Mouse (Mus musculus) thymus, postnatal 14 days (tissue): Measurements from ENCODE around the gene Tnp2.

ENCODE experiments used
- DNase-seq: peaks from one replicate; pipeline ENCODE4 v3.0.0; 2021

The Tnp2 gene

DNA sequence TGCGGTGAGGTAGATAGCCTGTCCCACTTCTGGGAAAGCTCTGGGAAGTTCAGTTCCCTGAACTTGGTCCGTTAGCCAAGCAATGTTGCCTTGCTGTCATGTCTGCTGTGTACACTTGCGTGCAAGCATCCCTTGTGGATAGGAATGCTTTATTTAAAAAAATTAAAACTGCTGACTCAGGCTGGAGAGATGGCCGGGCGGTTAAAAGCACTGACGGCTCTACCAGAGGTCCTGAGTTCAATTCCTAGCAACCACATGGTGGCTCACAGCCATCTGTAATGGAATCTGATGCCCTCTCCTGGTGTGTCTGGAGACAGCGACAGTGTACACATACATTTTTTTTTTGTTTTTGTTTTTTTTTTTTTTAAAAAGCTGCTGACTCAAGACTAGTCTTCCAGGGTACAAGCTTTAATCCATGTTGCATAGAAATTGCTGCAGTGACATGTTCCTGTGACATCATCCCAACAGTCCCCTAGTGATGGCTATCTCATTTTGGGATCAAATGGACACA is 857 bp downstream of the Tnp2 start:
- no peak for DNase-seq

- peak; percentile 36 for DNase-seq
Measured at GRCm38 (mm10) chr16:10786782-10787547, 1.5 kb downstream of the Tnp2 start.

DNA sequence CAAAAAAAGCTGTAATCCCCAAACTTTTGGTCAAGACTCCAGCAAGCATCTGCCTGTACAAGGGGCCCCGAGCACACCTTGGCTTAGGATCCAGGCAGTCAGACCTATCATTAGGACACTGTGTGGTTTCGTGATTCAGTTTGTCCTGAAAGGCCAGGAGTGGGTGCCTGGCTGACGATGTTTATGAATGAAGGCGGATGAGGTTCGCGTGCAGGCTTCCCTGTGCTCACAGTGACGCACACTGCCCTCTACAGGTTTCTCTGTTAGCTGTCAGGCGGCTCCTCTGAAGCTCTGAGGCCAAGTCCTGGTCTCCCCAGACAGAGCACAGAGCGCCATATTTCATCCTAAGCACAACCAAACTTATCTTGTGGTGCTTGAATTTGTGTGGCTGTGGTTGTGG is 2.2 kb downstream of the Tnp2 start:
- DNase-seq: peak; percentile 93

DNA sequence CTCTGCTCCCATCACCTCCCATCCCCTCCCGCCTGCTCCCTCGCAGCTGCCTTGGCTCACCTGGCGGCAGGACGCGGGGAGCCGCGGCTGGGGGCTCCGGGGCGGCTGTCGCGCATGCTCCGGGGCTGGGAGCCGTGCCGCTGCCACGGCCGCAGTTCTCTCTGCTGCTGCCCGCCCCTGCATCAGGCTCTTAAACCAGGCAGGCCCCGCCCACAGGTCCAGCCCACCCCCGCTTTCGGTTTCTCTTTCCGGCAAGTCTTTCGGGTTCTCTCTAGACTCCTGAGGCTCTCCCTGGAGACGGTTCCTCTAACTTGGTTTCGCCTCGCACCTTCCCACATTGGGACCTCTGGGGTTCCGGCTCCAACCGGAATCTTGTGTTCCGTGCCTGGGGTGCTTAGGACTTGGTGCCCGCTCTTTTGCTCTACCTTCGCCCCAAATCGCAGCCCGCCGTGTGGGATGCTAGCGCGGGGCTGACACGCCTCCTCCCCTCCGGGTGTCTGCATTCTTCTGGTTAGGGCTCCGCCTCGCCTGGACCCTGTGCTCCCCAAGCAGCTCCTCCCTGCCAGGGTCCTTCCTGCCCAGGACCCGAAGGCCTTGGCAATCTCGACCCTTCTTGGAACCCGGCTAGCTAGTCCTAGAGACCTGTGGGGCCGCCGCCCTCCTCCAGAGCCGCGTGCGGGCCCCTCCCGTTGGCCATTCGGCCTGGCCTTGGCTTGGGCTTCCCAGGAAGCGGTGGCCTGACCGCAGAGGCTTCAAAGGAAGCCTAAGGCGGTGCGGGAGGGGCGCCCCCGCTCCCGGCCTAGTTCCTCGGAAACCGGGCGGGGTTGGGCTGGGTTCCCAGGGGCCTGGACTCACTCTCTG is 2.9 kb downstream of the Tnp2 start, which contains the start of gene Socs1:
Gene Socs1, minus strand, starts transcription at position 166 of the 861 bp plus-strand sequence.
- peak; percentile 97 for DNase-seq

DNA sequence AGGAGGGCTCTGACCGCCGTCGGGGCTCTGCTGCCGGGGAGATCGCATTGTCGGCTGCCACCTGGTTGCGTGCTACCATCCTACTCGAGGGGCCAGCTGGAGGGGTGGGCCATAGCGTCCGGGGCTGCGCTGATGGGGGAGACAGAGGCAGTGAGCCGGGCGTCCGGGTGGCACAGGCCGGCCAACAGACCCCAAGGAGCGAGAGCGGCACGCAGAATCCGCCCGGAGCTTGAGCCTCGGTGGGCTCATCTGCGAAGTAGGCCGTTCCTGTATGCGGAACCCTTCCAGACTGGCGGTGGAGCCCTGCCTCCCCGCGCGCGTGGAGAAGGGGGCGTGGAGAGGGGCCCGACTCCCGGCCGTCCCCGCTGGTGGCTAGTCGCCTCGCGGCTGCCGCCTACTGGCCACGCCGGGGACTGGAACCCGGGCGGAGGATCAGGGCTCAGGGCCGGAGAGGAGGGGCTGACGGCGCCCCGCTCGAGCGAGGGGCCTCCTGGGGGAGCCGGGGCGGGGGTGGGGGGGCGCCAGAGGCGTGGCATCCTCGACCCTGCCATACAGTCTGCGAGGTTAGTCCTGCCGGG is 3.6 kb downstream of the Tnp2 start:
- peak; percentile 99 for DNase-seq

DNA sequence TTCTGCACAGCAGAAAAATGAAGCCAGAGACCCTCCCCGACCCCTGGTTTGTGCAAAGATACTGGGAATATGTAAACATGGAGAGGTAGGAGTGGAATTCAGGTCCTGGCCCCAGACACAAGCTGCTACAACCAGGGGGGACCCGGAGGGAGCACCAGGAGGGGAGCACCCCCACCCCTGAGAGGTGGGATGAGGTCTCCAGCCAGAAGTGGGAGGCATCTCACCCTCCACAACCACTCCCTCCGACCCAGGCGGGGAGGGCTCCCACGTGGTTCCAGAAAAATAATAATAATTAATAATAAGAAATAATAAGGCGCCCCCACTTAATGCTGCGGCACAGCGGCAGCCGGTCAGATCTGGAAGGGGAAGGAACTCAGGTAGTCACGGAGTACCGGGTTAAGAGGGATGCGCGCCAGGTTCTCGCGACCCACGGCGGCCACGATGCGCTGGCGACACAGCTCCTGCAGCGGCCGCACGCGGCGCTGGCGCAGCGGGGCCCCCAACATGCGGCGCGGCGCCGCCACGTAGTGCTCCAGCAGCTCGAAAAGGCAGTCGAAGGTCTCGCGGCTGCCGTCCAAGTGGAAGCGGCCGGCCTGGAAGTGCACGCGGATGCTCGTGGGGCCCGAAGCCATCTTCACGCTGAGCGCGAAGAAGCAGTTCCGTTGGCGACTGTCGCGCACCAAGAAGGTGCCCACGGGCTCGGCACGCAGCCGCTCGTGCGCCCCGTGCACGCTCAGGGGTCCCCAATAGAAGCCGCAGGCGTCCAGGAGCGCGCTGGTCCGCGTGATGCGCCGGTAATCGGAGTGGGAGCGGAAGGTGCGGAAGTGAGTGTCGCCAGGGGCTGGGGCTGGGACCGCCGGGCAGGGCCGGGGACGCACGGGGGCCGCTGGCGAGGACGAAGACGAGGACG is 4.3 kb downstream of the Tnp2 start:
- DNase-seq: peak; percentile 67

DNA sequence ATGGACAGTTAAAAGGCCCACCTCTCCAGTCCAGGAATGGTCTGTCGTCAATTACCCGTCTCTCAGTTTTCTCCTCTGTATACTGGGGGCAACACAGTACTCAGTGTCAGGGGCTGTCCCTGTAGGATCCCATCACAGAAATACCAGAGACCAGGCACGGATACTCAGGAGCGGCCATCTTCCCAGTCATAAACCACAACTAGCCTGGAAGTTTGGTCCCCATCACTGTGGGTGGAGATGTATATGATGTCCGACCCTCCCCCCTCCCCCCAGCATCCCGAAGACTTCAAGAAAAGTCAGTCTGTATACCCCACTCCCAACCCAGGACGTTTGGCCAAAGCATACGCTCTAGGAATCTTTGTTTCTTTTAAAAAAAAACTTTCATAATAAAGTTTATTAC is 5.0 kb downstream of the Tnp2 start:
- no peak for DNase-seq

GRCm38 (mm10) chr16:10783152-10783434 is 5.4 kb downstream of the Tnp2 start:
- DNase-seq: peak; percentile 45

GRCm38 (mm10) chr16:10782377-10783151 is 5.9 kb downstream of the Tnp2 start:
- peak; percentile 47 for DNase-seq

DNA sequence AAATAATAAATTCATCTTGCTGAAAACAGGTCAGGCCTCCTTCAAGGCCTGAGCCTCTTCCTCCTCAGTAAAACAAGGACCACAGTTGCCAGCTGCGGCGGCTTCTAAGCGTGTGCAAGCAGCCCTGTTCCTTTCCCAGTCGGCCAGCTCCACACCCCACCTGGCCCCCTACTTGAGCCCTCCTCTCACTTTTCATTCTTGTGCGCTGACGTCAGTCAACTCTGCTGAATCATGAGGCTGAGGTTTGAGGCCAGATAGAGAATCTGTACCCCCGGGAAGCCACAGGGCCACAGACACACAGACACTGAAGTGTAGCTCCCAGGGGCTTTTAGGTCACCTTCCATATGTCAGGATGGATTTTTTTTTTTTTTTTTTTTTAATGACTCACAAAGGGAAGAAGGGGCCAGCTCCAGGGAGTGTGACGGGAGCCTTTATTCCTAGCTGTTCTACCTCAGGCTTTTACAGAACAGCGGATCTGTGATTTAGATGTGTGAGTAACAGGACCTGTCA is 6.5 kb downstream of the Tnp2 start:
- peak; percentile 76 for DNase-seq

DNA sequence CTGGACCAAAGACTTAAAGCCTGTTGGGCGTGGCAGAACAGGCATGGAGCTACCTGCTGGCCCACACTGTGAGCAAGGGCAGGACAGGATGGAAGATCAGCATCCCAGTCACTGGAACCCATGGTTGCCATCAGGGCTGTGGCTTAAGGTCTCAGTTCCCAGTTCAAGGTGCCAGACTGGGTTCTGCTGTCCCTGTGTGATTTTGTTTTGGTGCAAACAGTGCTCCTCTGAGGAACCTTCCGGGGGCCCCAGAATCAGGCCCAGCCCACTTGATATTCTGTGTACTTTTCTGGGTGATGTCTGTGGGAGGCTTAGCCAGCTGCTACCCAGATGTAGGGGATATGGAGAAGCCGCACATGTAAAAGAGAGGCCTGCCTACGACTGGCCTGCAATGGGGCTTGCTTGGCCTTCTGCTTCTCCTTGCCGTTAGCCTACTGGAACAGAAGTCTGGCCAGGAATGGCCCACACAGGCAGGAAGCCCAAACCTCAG is 7.8 kb downstream of the Tnp2 start:
- peak; percentile 45 for DNase-seq

DNA sequence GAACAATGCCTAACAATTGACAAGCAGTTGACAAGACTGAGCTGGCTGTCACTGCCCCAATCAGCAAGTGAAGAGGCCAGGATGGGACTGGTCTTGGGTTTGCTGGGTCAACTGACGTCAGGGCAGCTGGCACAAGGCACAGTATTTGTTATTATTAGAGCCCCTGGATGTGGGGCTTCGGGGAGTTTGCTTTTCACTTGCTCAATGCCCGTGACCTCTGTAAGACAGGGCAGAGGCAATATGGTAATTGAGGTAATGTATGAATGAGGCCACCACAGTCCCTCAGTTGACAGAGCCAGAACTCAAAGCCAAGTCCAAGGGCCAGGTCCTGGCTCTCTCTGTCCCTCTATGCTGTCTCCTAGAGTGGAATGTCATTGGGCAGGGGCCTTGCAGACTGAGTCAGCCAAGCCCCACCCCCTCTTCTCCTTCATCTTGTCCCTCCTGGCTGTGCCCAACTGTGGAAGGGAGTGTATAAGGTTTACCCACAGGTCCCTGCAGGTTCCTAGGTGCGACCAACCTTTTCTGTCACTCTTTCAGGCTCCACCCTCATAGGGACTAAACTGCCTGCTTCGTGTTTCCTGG is 10.8 kb downstream of the Tnp2 start:
- no peak for DNase-seq

GRCm38 (mm10) chr16:10776322-10776721 is 12.1 kb downstream of the Tnp2 start:
- no peak for DNase-seq

GRCm38 (mm10) chr16:10774726-10775125 is 13.7 kb downstream of the Tnp2 start:
- DNase-seq: no peak

DNA sequence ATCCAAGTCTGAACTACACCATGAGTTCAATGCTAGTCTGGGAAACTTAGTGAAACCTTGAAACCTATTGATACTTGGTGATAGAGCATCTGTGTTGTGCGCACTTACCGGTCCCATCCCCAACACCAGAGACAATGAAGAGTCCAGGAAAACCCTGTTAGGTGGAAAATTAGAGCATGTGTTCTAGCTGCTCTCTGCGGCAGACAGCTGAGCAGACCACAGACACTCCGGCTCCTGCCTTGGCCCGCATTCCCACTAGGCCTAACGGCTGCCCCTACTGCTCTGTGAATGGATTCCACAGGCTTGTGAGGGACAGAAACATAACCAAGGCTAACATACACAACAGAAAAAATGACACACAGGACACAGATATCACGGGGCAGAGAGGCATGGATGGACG is 14.9 kb downstream of the Tnp2 start:
- no peak for DNase-seq

- DNase-seq: peak; percentile 83
Measured at GRCm38 (mm10) chr16:10771769-10772510, 16.5 kb downstream of the Tnp2 start.

DNA sequence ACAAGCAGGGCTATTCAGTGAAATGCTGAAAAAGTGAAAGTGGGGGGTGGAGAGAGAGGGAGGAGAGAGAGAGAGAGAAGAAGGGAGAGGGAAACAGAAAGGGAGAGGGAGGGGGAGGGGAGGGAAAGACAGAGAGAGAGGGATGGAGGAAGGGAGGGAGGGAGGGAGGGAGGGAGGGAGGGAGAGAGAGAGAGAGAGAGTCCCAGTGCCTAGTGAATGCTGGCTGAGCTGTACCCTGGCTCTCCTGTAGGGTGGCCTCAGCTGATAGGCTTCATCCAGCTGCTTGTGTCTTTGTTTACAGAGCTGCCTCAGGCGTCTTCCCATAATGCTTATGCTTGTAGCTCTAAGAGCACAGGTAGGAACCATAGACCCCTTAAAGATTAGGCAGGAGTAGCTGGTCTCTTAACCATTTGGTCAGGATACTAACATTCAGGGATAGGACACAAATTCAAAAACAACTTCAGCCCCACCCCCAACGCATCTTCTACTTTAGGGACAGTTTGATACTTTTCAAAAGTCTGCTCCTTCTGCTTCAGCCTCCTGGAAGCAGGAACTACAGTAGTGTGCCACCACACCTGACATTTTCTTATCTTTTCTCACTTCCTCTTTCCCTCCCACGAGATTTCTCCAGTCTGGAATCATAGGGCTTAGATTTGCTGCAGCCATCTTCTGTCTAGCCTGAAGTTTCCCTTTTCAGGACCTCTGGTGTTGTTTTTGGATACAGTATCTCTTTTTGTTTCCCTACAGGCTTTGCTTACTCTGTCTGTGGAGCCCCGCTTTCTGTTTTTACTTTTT is 17.7 kb downstream of the Tnp2 start:
- peak; percentile 55 for DNase-seq

GRCm38 (mm10) chr16:10769661-10770060 is 18.8 kb downstream of the Tnp2 start:
- DNase-seq: peak; percentile 83

- DNase-seq: peak; percentile 43
Measured at GRCm38 (mm10) chr16:10768821-10769220, 19.6 kb downstream of the Tnp2 start.
